Comparison of ENCODE assay signal across 9 mouse cellular contexts in the genomic region with DNA sequence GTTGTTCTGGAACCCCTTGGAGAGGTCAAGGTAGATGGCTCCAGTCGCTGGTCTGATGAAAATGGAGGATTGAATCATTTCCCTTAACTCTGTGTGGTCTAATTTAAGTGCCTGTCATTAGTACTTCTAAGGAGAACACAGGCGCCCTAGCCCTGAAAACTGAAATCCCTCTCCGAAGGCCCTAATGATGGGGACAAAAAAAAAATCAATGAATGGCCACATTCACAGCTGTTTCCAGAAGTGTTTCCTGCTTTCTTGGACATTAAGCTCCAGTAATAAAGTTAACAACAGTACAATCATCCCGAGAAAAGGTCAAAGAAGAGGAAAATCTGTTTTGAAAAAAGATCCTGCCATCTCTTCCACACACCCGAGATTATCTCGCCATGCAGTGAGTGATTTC.
A peak's percentile ranks its signal among the peaks of the same experiment; 100 is the strongest.
DNase-seq lines count a peak whose midpoint lies in the region; ATAC-seq and TF ChIP-seq lines count a peak whose summit lies in the region.
"Had no signal": no experiment of that assay in that cellular context is flagged by ENCODE, and none has a peak within 500 bp of the region (broad histone marks: within the 10 kb centered on the region; RNA-seq: fewer than 3 reads in every experiment).

No protein-coding gene starts in this region.

- peaks cover 14% of the 10 kb centered on the region for H3K4me1 ChIP-seq in lung, embryonic 14.5 days (ENCODE audit: insufficient read depth)
- peaks cover 46% of the 10 kb centered on the region for H3K4me1 ChIP-seq in forebrain, embryonic 15.5 days
- H3K4me1 ChIP-seq in limb, embryonic 14.5 days (ENCODE audit: control insufficient read depth, insufficient read depth, low read length) = peaks cover 32% of the 10 kb centered on the region
- H3K4me1 ChIP-seq in stomach, embryonic 14.5 days (ENCODE audit: control insufficient read depth, insufficient read depth, low read length) = peaks cover 23% of the 10 kb centered on the region

- no peak overlapping the region for H3K9ac ChIP-seq in lung, embryonic 14.5 days
- no peak overlapping the region for H3K9ac ChIP-seq in forebrain, embryonic 15.5 days (replicated peaks)
- no peak overlapping the region for H3K9ac ChIP-seq in limb, embryonic 14.5 days (ENCODE audit: low read depth, low read length, severe bottlenecking)
- H3K9ac ChIP-seq in stomach, embryonic 14.5 days (replicated peaks; ENCODE audit: low read depth, low read length) = no peak overlapping the region

- WGBS in lung, embryonic 14.5 days = 31% methylated on average over 6 of the region's 6 CpGs
- WGBS in forebrain, embryonic 15.5 days = 7% methylated on average over 6 of the region's 6 CpGs
- WGBS in limb, embryonic 14.5 days = 20% methylated on average over 6 of the region's 6 CpGs
- 20% methylated on average over 6 of the region's 6 CpGs for WGBS in stomach, embryonic 14.5 days

- H3K36me3 ChIP-seq in lung, embryonic 14.5 days (ENCODE audit: insufficient read depth) = no peaks in the 10 kb centered on the region
- H3K36me3 ChIP-seq in forebrain, embryonic 15.5 days = no peaks in the 10 kb centered on the region
- no peaks in the 10 kb centered on the region for H3K36me3 ChIP-seq in limb, embryonic 14.5 days (ENCODE audit: control insufficient read depth, insufficient read depth, low read length)
- no peaks in the 10 kb centered on the region for H3K36me3 ChIP-seq in stomach, embryonic 14.5 days (ENCODE audit: control insufficient read depth, insufficient read depth, low read length)

- no peak for DNase-seq in lung, embryonic 14.5 days
- DNase-seq in lung, postnatal 10 days = no peak
- no peak for DNase-seq in limb, embryonic 14.5 days (ENCODE audit: low spot score)
- DNase-seq in adrenal gland, adult 18-20 months (ENCODE audit: low spot score in 2 of 2) = no peak
- no peak for DNase-seq in gastrocnemius, postnatal 4 days (ENCODE audit: low spot score in 2 of 2)
- DNase-seq in adrenal gland, adult (ENCODE audit: inconsistent age in 2 of 2, low spot score in 1 of 2) = no peak
- DNase-seq: thymus, adult 2 months had no signal

- H3K27me3 ChIP-seq in lung, embryonic 14.5 days (ENCODE audit: insufficient read depth, low read length) = no peaks in the 10 kb centered on the region
- H3K27me3 ChIP-seq in forebrain, embryonic 15.5 days = no peaks in the 10 kb centered on the region
- no peaks in the 10 kb centered on the region for H3K27me3 ChIP-seq in limb, embryonic 14.5 days (ENCODE audit: control insufficient read depth, insufficient read depth, low read length)
- no peaks in the 10 kb centered on the region for H3K27me3 ChIP-seq in stomach, embryonic 14.5 days (ENCODE audit: control insufficient read depth, insufficient read depth, low read length)

- H3K9me3 ChIP-seq in lung, embryonic 14.5 days (ENCODE audit: low read depth, low read length) = no peaks in the 10 kb centered on the region
- no peaks in the 10 kb centered on the region for H3K9me3 ChIP-seq in forebrain, embryonic 15.5 days
- H3K9me3 ChIP-seq in limb, embryonic 14.5 days (ENCODE audit: control insufficient read depth, low read length) = no peaks in the 10 kb centered on the region
- H3K9me3 ChIP-seq in stomach, embryonic 14.5 days (ENCODE audit: control insufficient read depth, low read depth, low read length) = no peaks in the 10 kb centered on the region

- peak overlapping the region; percentile 53 for H3K4me2 ChIP-seq in lung, embryonic 14.5 days
- peak overlapping the region; percentile 40 for H3K4me2 ChIP-seq in forebrain, embryonic 15.5 days (replicated peaks)
- H3K4me2 ChIP-seq in limb, embryonic 14.5 days (replicated peaks; ENCODE audit: low read depth, low read length, severe bottlenecking) = peak overlapping the region; percentile 45; the same call in 1 of the 2 replicates
- no peak overlapping the region for H3K4me2 ChIP-seq in stomach, embryonic 14.5 days (replicated peaks; ENCODE audit: low read depth, low read length)

- ATAC-seq in lung, embryonic 14.5 days (ENCODE audit: insufficient read depth) = no peak
- no peak; the same call in 1 of the 2 replicates for ATAC-seq in forebrain, embryonic 15.5 days (replicated peaks)
- no peak for ATAC-seq in limb, embryonic 14.5 days (ENCODE audit: low FRiP score, low read depth)
- 0 out of 2 replicates have a peak, but pooled peaks have one; percentile 1 for ATAC-seq in stomach, embryonic 14.5 days (ENCODE audit: insufficient number of reproducible peaks, insufficient read depth, low FRiP score, low read depth)

- no peak overlapping the region for H3K4me3 ChIP-seq in lung, embryonic 14.5 days (ENCODE audit: low read depth, low read length)
- H3K4me3 ChIP-seq in forebrain, embryonic 15.5 days = no peak overlapping the region
- H3K4me3 ChIP-seq in limb, embryonic 14.5 days (replicated peaks; ENCODE audit: low read length) = peak overlapping the region; percentile 15; the same call in 1 of the 2 replicates
- H3K4me3 ChIP-seq in stomach, embryonic 14.5 days (ENCODE audit: low read depth, low read length) = no peak overlapping the region

- no peak for TF ChIP-seq POLR2A in limb, embryonic 14.5 days (IDR thresholded peaks at IDR 0.05; ENCODE audit: borderline replicate concordance, extremely low read depth, insufficient read depth, insufficient read length)

- H3K27ac ChIP-seq in lung, embryonic 14.5 days (ENCODE audit: low read depth) = peak overlapping the region; percentile 75
- peak overlapping the region; percentile 98 for H3K27ac ChIP-seq in forebrain, embryonic 15.5 days (replicated peaks)
- H3K27ac ChIP-seq in limb, embryonic 14.5 days (replicated peaks; ENCODE audit: low read depth, low read length) = peak overlapping the region; percentile 81
- H3K27ac ChIP-seq in stomach, embryonic 14.5 days (ENCODE audit: low read length) = peak overlapping the region; percentile 95

- TF ChIP-seq CTCF in lung, embryonic 14.5 days (IDR thresholded peaks at IDR 0.05; ENCODE audit: low read depth) = no peak
